Mouse (Mus musculus) liver, embryonic 18 days (tissue): ENCODE data around the gene Usf3. TPM values are rescaled to one million over a fixed set of nuclear protein-coding genes. Genes with fewer than 3 reads are reported as not detected.

Experiments used
- polyA plus RNA-seq: library from polyadenylated mRNA; depleted of rRNA; stranded (reverse); fragments of >200 nt; gene quantifications from 2 replicates; pipeline ENCODE4 v1.2.3, GENCODE M21; 2012; rRNA removed

Usf3 gene
- 2.3 and 2.7 TPM in 2 replicates for polyA plus RNA-seq

DNA sequence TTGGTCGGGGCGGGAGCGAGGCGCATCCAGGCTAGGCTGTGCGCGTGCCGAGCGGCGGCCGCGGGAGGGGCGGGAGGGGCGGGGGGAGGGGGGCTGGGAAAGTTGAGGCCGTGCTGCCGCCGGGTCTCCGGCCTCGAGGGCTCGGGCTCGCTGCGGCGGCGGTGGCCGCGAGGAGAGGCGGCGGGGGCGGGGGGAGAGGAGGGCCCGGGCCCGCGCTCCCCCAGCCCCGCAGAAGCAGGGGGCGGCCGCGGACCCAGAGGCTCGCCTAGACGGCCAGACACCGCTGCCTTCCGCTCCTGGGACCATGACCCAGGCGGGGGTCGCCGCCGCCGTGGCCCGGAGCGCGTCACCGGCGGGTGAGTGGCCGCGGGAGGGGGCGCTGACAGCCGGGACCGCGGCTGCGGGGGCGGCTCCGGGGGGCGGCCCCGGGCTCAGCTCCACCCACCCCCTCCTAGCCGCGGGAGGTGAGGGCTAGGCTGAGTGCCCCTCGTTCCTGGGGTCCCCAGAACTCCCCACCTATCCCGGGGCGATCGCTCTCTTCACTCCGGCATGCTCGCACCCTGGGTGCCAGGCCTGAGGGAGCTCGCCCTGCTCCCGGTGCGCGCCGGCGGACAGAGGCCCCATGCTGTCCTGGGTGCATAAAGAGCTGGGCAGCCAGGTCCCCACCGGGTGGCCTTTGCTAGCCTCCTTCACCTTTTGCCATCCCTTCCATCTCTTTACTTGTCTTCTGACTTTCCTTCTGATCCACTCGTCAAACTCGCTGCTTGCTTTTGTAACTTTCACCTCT lies at the start of gene Usf3:
TSS of gene Usf3 (plus strand) at position 92 of the 787 bp plus-strand sequence.

GRCm38 (mm10) chr16:44139536-44140185 lies 33.4 kb upstream of the Usf3 start, which contains the start of the genes Atp6v1a and Naa50:
Atp6v1a (minus strand) TSS chr16:44139705.
Naa50 (plus strand) TSS chr16:44139830.

Other genes with a start within 250 kb of the Usf3 start
- gene Qtrt2, start 246.4 kb upstream of the Usf3 start, polyA plus RNA-seq: 9.9 and 12.1 TPM in 2 replicates
- 0.48 and 0.53 TPM in 2 replicates for gene Zdhhc23, start 193.5 kb upstream of the Usf3 start, polyA plus RNA-seq
- gene Gramd1c, start 109.9 kb upstream of the Usf3 start, polyA plus RNA-seq: 5.1 and 5.3 TPM in 2 replicates
- gene Atp6v1a, start 33.5 kb upstream of the Usf3 start, polyA plus RNA-seq: 15.1 and 15.4 TPM in 2 replicates
- gene Naa50, start 33.4 kb upstream of the Usf3 start, polyA plus RNA-seq: 14.6 and 15.3 TPM in 2 replicates
- gene Sidt1, start 159.9 kb downstream of the Usf3 start, polyA plus RNA-seq: 0.05 and 0.06 TPM in 2 replicates
- 6.1 and 6.3 TPM in 2 replicates for gene Spice1, start 173.9 kb downstream of the Usf3 start, polyA plus RNA-seq
- gene Cfap44, start 221.6 kb downstream of the Usf3 start, polyA plus RNA-seq: 2.9 and 3.1 TPM in 2 replicates